Mouse (Mus musculus): ENCODE data around the gene Itpr2. TPM values are rescaled to one million over a fixed set of nuclear protein-coding genes. Genes with fewer than 3 reads are reported as not detected.

Itpr2 gene
- polyA plus RNA-seq, 1 experiment from 2014 or later = 14.4 TPM

GRCm38 (mm10) chr6:146487079-146487478 lies 14.9 kb downstream of the Itpr2 start:
- Histone ChIP-seq H3K9me3 (ENCODE audit: control insufficient read depth, low read length) (no peaks in the 10 kb centered on the region), H3K27me3 (ENCODE audit: control insufficient read depth, insufficient read depth, low read depth, low read length) (no peaks in the 10 kb centered on the region), H3K9ac (ENCODE audit: low read length) (no peak overlapping the region), H3K27ac (ENCODE audit: low read length) (no peak overlapping the region), H3K4me2 (ENCODE audit: low read depth, low read length) (no peak overlapping the region), H3K4me1 (replicated peaks; ENCODE audit: control insufficient read depth, insufficient read depth, low read length) (peaks cover 3% of the 10 kb centered on the region; the same call in 1 of the 2 replicates), H3K36me3 (ENCODE audit: control insufficient read depth, insufficient read depth, low read length) (no peaks in the 10 kb centered on the region), H3K4me3 (ENCODE audit: low read length) (no peak overlapping the region)
- no peak for ATAC-seq (ENCODE audit: low read depth)
- 58% methylated on average over 9 of the region's 9 CpGs for WGBS

- no peaks in the 10 kb centered on the region for H3K36me3 ChIP-seq (ENCODE audit: control insufficient read depth, insufficient read depth, low read length)
- no peaks in the 10 kb centered on the region for H3K27me3 ChIP-seq (ENCODE audit: control insufficient read depth, insufficient read depth, low read depth, low read length)
- H3K4me1 ChIP-seq (replicated peaks; ENCODE audit: control insufficient read depth, insufficient read depth, low read length) = peaks cover 10% of the 10 kb centered on the region
- H3K27ac ChIP-seq (ENCODE audit: low read length) = no peak overlapping the region
- H3K4me2 ChIP-seq (ENCODE audit: low read depth, low read length) = no peak overlapping the region
- H3K9me3 ChIP-seq (ENCODE audit: control insufficient read depth, low read length) = no peaks in the 10 kb centered on the region
- 34% methylated on average over 4 of the region's 4 CpGs for WGBS
- H3K4me3 ChIP-seq (ENCODE audit: low read length) = no peak overlapping the region
- H3K9ac ChIP-seq (ENCODE audit: low read length) = no peak overlapping the region
- no peak for ATAC-seq (ENCODE audit: low read depth)
Measured at GRCm38 (mm10) chr6:146486073-146486472, 15.9 kb downstream of the Itpr2 start.

GRCm38 (mm10) chr6:146481441-146481840 lies 20.6 kb downstream of the Itpr2 start:
- Histone ChIP-seq H3K4me2 (ENCODE audit: low read depth, low read length) (peak overlapping the region; percentile 21; the same call in 1 of the 2 replicates), H3K36me3 (ENCODE audit: control insufficient read depth, insufficient read depth, low read length) (no peaks in the 10 kb centered on the region), H3K4me3 (ENCODE audit: low read length) (no peak overlapping the region), H3K9ac (ENCODE audit: low read length) (no peak overlapping the region), H3K4me1 (replicated peaks; ENCODE audit: control insufficient read depth, insufficient read depth, low read length) (peaks cover 15% of the 10 kb centered on the region), H3K27me3 (ENCODE audit: control insufficient read depth, insufficient read depth, low read depth, low read length) (no peaks in the 10 kb centered on the region), H3K27ac (ENCODE audit: low read length) (peak overlapping the region; percentile 69), H3K9me3 (ENCODE audit: control insufficient read depth, low read length) (no peaks in the 10 kb centered on the region)
- 24% methylated on average over 6 of the region's 6 CpGs for WGBS
- peak; percentile 47 for ATAC-seq (ENCODE audit: low read depth)

GRCm38 (mm10) chr6:146480925-146481324 lies 21.1 kb downstream of the Itpr2 start:
- Histone ChIP-seq H3K9ac (ENCODE audit: low read length) (no peak overlapping the region), H3K9me3 (ENCODE audit: control insufficient read depth, low read length) (no peaks in the 10 kb centered on the region), H3K27ac (ENCODE audit: low read length) (peak overlapping the region; percentile 69), H3K4me2 (ENCODE audit: low read depth, low read length) (0 out of 2 replicates have a peak overlapping the region, but pooled peaks have one; percentile 21), H3K27me3 (ENCODE audit: control insufficient read depth, insufficient read depth, low read depth, low read length) (no peaks in the 10 kb centered on the region), H3K36me3 (ENCODE audit: control insufficient read depth, insufficient read depth, low read length) (no peaks in the 10 kb centered on the region), H3K4me3 (ENCODE audit: low read length) (no peak overlapping the region), H3K4me1 (replicated peaks; ENCODE audit: control insufficient read depth, insufficient read depth, low read length) (peaks cover 13% of the 10 kb centered on the region)
- 61% methylated on average over 3 of the region's 3 CpGs for WGBS
- ATAC-seq (ENCODE audit: low read depth) = peak; percentile 68; the same call in 1 of the 2 replicates

- Histone ChIP-seq H3K36me3 (ENCODE audit: control insufficient read depth, insufficient read depth, low read length) (no peaks in the 10 kb centered on the region), H3K9ac (ENCODE audit: low read length) (no peak overlapping the region), H3K4me1 (replicated peaks; ENCODE audit: control insufficient read depth, insufficient read depth, low read length) (peaks cover 13% of the 10 kb centered on the region), H3K4me3 (ENCODE audit: low read length) (no peak overlapping the region), H3K9me3 (ENCODE audit: control insufficient read depth, low read length) (no peaks in the 10 kb centered on the region), H3K27me3 (ENCODE audit: control insufficient read depth, insufficient read depth, low read depth, low read length) (no peaks in the 10 kb centered on the region), H3K27ac (ENCODE audit: low read length) (no peak overlapping the region), H3K4me2 (ENCODE audit: low read depth, low read length) (no peak overlapping the region)
- no peak for ATAC-seq (ENCODE audit: low read depth)
- 73% methylated on average over 5 of the region's 5 CpGs for WGBS
Measured at GRCm38 (mm10) chr6:146478888-146479683, 22.9 kb downstream of the Itpr2 start.

- 26% methylated on average over 1 of the region's 1 CpGs for WGBS
Measured at GRCm38 (mm10) chr6:146476865-146477264, 25.2 kb downstream of the Itpr2 start.

GRCm38 (mm10) chr6:146474166-146474565 lies 27.9 kb downstream of the Itpr2 start:
- H3K4me3 ChIP-seq (ENCODE audit: low read length) = no peak overlapping the region
- 86% methylated on average over 4 of the region's 4 CpGs for WGBS
- no peak overlapping the region for H3K27ac ChIP-seq (ENCODE audit: low read length)
- no peak for ATAC-seq (ENCODE audit: low read depth)
- 0 out of 2 replicates have a peak, but pooled peaks cover 3% of the 10 kb centered on the region for H3K4me1 ChIP-seq (replicated peaks; ENCODE audit: control insufficient read depth, insufficient read depth, low read length)
- no peaks in the 10 kb centered on the region for H3K36me3 ChIP-seq (ENCODE audit: control insufficient read depth, insufficient read depth, low read length)
- no peaks in the 10 kb centered on the region for H3K9me3 ChIP-seq (ENCODE audit: control insufficient read depth, low read length)
- no peak overlapping the region for H3K9ac ChIP-seq (ENCODE audit: low read length)
- H3K4me2 ChIP-seq (ENCODE audit: low read depth, low read length) = no peak overlapping the region
- H3K27me3 ChIP-seq (ENCODE audit: control insufficient read depth, insufficient read depth, low read depth, low read length) = no peaks in the 10 kb centered on the region

More at GRCm38 (mm10) chr6:146476865-146477264, 25.2 kb downstream of the Itpr2 start:
- Histone ChIP-seq H3K27me3 (ENCODE audit: control insufficient read depth, insufficient read depth, low read depth, low read length) (no peaks in the 10 kb centered on the region), H3K36me3 (ENCODE audit: control insufficient read depth, insufficient read depth, low read length) (no peaks in the 10 kb centered on the region), H3K4me1 (replicated peaks; ENCODE audit: control insufficient read depth, insufficient read depth, low read length) (peaks cover 13% of the 10 kb centered on the region), H3K27ac (ENCODE audit: low read length) (no peak overlapping the region), H3K9ac (ENCODE audit: low read length) (no peak overlapping the region), H3K4me2 (ENCODE audit: low read depth, low read length) (no peak overlapping the region), H3K9me3 (ENCODE audit: control insufficient read depth, low read length) (no peaks in the 10 kb centered on the region), H3K4me3 (ENCODE audit: low read length) (no peak overlapping the region)
- no peak for ATAC-seq (ENCODE audit: low read depth)

GRCm38 (mm10) chr6:146473216-146473955 lies 28.6 kb downstream of the Itpr2 start:
- H3K4me1 ChIP-seq (replicated peaks; ENCODE audit: control insufficient read depth, insufficient read depth, low read length) = 0 out of 2 replicates have a peak, but pooled peaks cover 3% of the 10 kb centered on the region
- no peaks in the 10 kb centered on the region for H3K36me3 ChIP-seq (ENCODE audit: control insufficient read depth, insufficient read depth, low read length)
- no peaks in the 10 kb centered on the region for H3K27me3 ChIP-seq (ENCODE audit: control insufficient read depth, insufficient read depth, low read depth, low read length)
- no peak overlapping the region for H3K27ac ChIP-seq (ENCODE audit: low read length)
- H3K9me3 ChIP-seq (ENCODE audit: control insufficient read depth, low read length) = no peaks in the 10 kb centered on the region
- no peak for ATAC-seq (ENCODE audit: low read depth)
- no peak overlapping the region for H3K9ac ChIP-seq (ENCODE audit: low read length)
- H3K4me3 ChIP-seq (ENCODE audit: low read length) = no peak overlapping the region
- H3K4me2 ChIP-seq (ENCODE audit: low read depth, low read length) = no peak overlapping the region
- 68% methylated on average over 6 of the region's 6 CpGs for WGBS

GRCm38 (mm10) chr6:146470378-146470777 lies 31.6 kb downstream of the Itpr2 start:
- Histone ChIP-seq H3K36me3 (ENCODE audit: control insufficient read depth, insufficient read depth, low read length) (0 out of 2 replicates have a peak, but pooled peaks cover 2% of the 10 kb centered on the region), H3K4me3 (ENCODE audit: low read length) (no peak overlapping the region), H3K9ac (ENCODE audit: low read length) (no peak overlapping the region), H3K9me3 (ENCODE audit: control insufficient read depth, low read length) (no peaks in the 10 kb centered on the region), H3K4me2 (ENCODE audit: low read depth, low read length) (no peak overlapping the region), H3K27ac (ENCODE audit: low read length) (no peak overlapping the region), H3K4me1 (replicated peaks; ENCODE audit: control insufficient read depth, insufficient read depth, low read length) (no peaks in the 10 kb centered on the region), H3K27me3 (ENCODE audit: control insufficient read depth, insufficient read depth, low read depth, low read length) (no peaks in the 10 kb centered on the region)
- ATAC-seq (ENCODE audit: low read depth) = no peak
- WGBS = 68% methylated on average over 4 of the region's 4 CpGs

Data from lung, embryonic 16.5 days (tissue).